Mouse (Mus musculus): ENCODE results near the gene Zyx. TPM values are rescaled to one million over a fixed set of nuclear protein-coding genes. Genes with fewer than 3 reads are reported as not detected.

Zyx gene
- polyA plus RNA-seq, 1 experiment from 2014 or later: 96.9 TPM

GRCm38 (mm10) chr6:42353180-42353579 lies 3.8 kb downstream of the Zyx start:
- 82% methylated on average over 8 of the region's 8 CpGs for WGBS
- Histone ChIP-seq H3K4me3 (no peak overlapping the region), H3K36me3 (replicated peaks) (peaks cover 72% of the 10 kb centered on the region), H3K9me3 (no peaks in the 10 kb centered on the region), H3K4me1 (peaks cover 43% of the 10 kb centered on the region), H3K27ac (replicated peaks) (no peak overlapping the region), H3K27me3 (replicated peaks; ENCODE audit: low read depth, poor library complexity, severe bottlenecking) (no peaks in the 10 kb centered on the region)
- DNase-seq (ENCODE audit: low spot score): no peak

GRCm38 (mm10) chr6:42354076-42355019 lies 4.9 kb downstream of the Zyx start:
- no peaks in the 10 kb centered on the region for H3K27me3 ChIP-seq (replicated peaks; ENCODE audit: low read depth, poor library complexity, severe bottlenecking)
- no peak for DNase-seq (ENCODE audit: low spot score)
- H3K36me3 ChIP-seq (replicated peaks): peaks cover 84% of the 10 kb centered on the region
- no peaks in the 10 kb centered on the region for H3K9me3 ChIP-seq
- peaks cover 34% of the 10 kb centered on the region for H3K4me1 ChIP-seq
- H3K27ac ChIP-seq (replicated peaks): no peak overlapping the region
- WGBS: 84% methylated on average over 11 of the region's 11 CpGs
- H3K4me3 ChIP-seq: no peak overlapping the region

DNA sequence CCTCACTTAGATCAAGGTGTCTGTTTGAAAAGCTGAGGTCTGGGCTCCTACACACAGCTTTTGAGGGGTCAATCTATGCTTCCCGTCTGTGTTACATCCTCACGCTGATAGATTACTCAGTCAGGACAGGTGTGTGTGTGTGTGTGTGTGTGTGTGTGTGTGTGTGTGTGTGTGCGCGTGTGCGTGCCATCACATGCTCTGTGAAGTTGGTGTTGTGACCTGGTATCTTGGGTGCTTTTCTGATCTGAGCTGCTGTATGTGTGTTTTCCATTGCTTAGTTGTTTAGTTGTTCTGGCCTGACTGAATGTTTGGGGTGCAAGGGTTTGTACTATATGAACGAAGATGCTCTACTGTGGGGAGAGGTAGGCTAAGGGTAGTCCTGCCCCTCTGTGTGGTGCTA lies 5.9 kb downstream of the Zyx start:
- no peak overlapping the region for H3K4me3 ChIP-seq
- H3K36me3 ChIP-seq (replicated peaks): peaks cover 94% of the 10 kb centered on the region
- peaks cover 32% of the 10 kb centered on the region for H3K4me1 ChIP-seq
- H3K27ac ChIP-seq (replicated peaks): no peak overlapping the region
- H3K27me3 ChIP-seq (replicated peaks; ENCODE audit: low read depth, poor library complexity, severe bottlenecking): no peaks in the 10 kb centered on the region
- DNase-seq (ENCODE audit: low spot score): no peak
- WGBS: 93% methylated on average over 6 of the region's 6 CpGs
- H3K9me3 ChIP-seq: no peaks in the 10 kb centered on the region

GRCm38 (mm10) chr6:42355794-42356600 lies 6.6 kb downstream of the Zyx start:
- WGBS: 94% methylated on average over 13 of the region's 13 CpGs
- H3K36me3 ChIP-seq (replicated peaks): peaks cover 100% of the 10 kb centered on the region

GRCm38 (mm10) chr6:42356913-42357312 lies 7.5 kb downstream of the Zyx start:
- no peak for DNase-seq (ENCODE audit: low spot score)
- Histone ChIP-seq H3K27me3 (replicated peaks; ENCODE audit: low read depth, poor library complexity, severe bottlenecking) (no peaks in the 10 kb centered on the region), H3K4me1 (peaks cover 18% of the 10 kb centered on the region), H3K27ac (replicated peaks) (no peak overlapping the region), H3K4me3 (no peak overlapping the region), H3K36me3 (replicated peaks) (peaks cover 98% of the 10 kb centered on the region), H3K9me3 (no peaks in the 10 kb centered on the region)
- WGBS: 95% methylated on average over 5 of the region's 5 CpGs

More at GRCm38 (mm10) chr6:42355794-42356600, 6.6 kb downstream of the Zyx start:
- DNase-seq (ENCODE audit: low spot score): no peak
- no peaks in the 10 kb centered on the region for H3K9me3 ChIP-seq
- no peak overlapping the region for H3K27ac ChIP-seq (replicated peaks)
- H3K27me3 ChIP-seq (replicated peaks; ENCODE audit: low read depth, poor library complexity, severe bottlenecking): no peaks in the 10 kb centered on the region
- no peak overlapping the region for H3K4me3 ChIP-seq
- peaks cover 27% of the 10 kb centered on the region for H3K4me1 ChIP-seq

DNA sequence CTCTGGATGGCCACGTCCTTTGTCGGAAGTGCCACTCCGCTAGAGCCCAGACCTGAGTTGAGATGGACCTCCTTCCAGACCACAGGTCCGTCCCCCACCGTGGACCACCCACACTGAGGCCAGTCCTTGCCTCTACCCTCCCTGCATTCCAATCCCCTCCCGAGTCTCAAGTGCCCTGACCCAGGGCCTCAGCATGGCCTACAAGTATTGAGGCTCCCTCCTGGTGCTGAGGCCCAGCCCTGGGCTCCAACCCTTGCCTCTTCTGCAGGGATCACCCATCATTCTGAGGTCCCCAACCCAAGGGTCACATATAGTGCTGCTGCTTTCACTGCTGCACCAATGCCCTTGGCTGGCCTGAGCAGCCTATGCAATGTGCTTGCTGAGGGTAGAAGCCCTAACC lies 8.5 kb downstream of the Zyx start:
- no peaks in the 10 kb centered on the region for H3K27me3 ChIP-seq (replicated peaks; ENCODE audit: low read depth, poor library complexity, severe bottlenecking)
- peaks cover 88% of the 10 kb centered on the region for H3K36me3 ChIP-seq (replicated peaks)
- WGBS: 69% methylated on average over 6 of the region's 6 CpGs
- H3K4me1 ChIP-seq: peaks cover 13% of the 10 kb centered on the region; the same call in 1 of the 2 replicates
- no peak for DNase-seq (ENCODE audit: low spot score)
- H3K9me3 ChIP-seq: no peaks in the 10 kb centered on the region
- H3K27ac ChIP-seq (replicated peaks): no peak overlapping the region
- H3K4me3 ChIP-seq: no peak overlapping the region

DNA sequence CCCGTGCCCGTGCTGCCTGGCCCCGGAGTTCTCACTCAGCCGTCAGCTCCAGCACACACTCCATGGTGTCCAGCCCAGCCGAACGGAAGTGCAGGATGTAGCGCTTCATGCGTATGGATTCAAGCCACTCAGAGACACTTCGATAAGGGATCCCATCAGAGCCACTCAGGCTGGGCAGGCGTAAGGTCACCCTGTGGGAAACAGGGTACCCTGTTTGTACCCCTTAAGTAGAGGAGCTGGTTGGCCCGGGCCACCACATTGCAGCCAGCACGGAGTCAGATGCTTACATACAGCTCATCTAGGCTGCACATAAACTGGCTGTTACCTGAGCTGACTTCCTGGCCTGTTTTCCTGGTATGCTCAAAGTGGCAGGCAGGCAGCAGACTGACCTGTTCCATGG lies 9.5 kb downstream of the Zyx start:
- no peaks in the 10 kb centered on the region for H3K9me3 ChIP-seq
- DNase-seq (ENCODE audit: low spot score): no peak
- H3K27me3 ChIP-seq (replicated peaks; ENCODE audit: low read depth, poor library complexity, severe bottlenecking): no peaks in the 10 kb centered on the region
- H3K36me3 ChIP-seq (replicated peaks): peaks cover 78% of the 10 kb centered on the region
- H3K4me3 ChIP-seq: no peak overlapping the region
- no peak overlapping the region for H3K27ac ChIP-seq (replicated peaks)
- 92% methylated on average over 12 of the region's 12 CpGs for WGBS
- peaks cover 5% of the 10 kb centered on the region; the same call in 1 of the 2 replicates for H3K4me1 ChIP-seq

DNA sequence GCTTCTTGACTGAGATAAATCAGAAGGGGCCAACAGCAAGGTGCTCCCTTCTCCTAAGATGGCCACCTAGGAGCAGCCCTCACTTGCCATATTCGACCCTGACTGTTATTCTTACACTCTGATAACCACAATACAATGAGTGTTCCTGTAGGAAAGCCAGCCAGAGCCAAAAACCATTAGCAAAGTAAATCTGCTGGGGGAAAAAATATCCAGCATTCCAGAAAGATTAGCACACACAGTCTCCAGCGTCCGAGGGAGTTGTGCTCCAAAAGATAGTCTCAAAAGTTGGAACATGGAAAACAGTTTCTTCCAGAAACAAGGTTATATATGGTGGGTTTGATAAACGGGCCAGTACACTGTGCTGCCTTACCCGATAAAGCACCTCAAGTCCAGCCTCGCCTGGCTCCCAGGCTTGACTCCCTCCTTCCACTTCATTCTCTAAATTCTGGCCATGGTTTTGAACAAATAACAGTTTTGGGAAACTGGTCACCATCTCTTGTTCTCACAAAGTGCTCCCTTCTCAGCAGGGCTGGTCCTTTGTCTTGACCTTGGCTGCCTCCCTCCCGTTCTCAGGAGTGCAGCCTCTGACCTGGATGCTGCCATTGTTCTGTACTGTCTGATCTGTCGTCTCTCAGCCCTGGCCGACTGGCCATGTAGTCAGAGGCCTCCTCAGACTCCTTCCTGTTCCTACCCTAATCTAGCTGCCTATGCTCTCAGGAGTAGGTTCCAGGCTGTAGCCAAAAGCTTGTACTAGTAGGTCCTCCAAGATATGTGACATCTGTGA lies 10.1 kb downstream of the Zyx start:
- peaks cover 72% of the 10 kb centered on the region for H3K36me3 ChIP-seq (replicated peaks)
- H3K4me1 ChIP-seq: no peaks in the 10 kb centered on the region
- no peak for DNase-seq (ENCODE audit: low spot score)
- no peaks in the 10 kb centered on the region for H3K27me3 ChIP-seq (replicated peaks; ENCODE audit: low read depth, poor library complexity, severe bottlenecking)
- no peak overlapping the region for H3K4me3 ChIP-seq
- H3K9me3 ChIP-seq: no peaks in the 10 kb centered on the region
- no peak overlapping the region for H3K27ac ChIP-seq (replicated peaks)
- 76% methylated on average over 9 of the region's 9 CpGs for WGBS

- Histone ChIP-seq H3K27ac (replicated peaks) (no peak overlapping the region), H3K4me1 (no peaks in the 10 kb centered on the region), H3K4me3 (no peak overlapping the region), H3K36me3 (replicated peaks) (peaks cover 64% of the 10 kb centered on the region), H3K9me3 (no peaks in the 10 kb centered on the region), H3K27me3 (replicated peaks; ENCODE audit: low read depth, poor library complexity, severe bottlenecking) (no peaks in the 10 kb centered on the region)
- no peak for DNase-seq (ENCODE audit: low spot score)
- 76% methylated on average over 6 of the region's 6 CpGs for WGBS
Observed at GRCm38 (mm10) chr6:42360231-42360840, 10.9 kb downstream of the Zyx start.

DNA sequence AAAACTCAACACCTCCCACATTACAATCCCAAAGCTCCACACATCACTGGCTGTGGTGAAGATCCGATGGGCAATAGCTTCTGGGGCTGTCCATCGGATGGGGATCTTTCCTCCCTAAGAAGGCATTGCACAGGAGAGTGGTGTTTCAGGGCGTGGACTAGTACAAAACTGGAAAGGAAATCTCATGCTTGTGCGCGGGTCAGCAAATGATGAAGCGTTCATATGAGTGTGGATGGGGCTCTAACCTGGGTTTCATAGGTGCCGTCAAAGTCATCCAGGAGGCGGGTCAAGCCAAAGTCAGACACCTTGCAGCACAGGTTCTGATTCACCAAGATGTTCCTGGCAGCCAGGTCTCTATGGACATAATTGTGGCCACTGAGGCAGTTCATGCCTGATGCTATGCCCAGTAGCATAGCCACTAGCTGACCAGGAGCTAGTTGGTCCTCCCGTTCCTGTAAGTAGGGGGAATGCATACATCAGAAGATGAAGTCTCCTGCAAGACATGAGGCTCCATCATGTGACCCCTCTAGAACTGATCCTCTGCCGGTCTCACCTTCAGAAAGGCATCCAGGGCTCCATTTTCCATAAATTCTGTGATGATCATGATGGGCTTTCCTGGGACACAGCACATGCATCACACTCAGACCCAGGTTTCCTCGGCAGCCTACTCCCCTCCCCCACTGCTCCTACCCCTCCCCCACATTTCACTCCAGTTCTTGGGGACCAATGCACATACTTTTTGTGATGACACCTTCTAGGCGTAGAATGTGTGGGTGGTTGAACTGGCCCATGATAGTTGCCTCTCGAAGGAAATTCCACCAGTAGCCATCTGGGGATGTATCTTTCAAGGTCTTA lies 11.8 kb downstream of the Zyx start:
- 93% methylated on average over 13 of the region's 13 CpGs for WGBS
- DNase-seq (ENCODE audit: low spot score): no peak
- Histone ChIP-seq H3K4me1 (no peaks in the 10 kb centered on the region), H3K9me3 (no peaks in the 10 kb centered on the region), H3K27ac (replicated peaks) (no peak overlapping the region), H3K4me3 (no peak overlapping the region), H3K27me3 (replicated peaks; ENCODE audit: low read depth, poor library complexity, severe bottlenecking) (no peaks in the 10 kb centered on the region), H3K36me3 (replicated peaks) (peaks cover 57% of the 10 kb centered on the region)

DNA sequence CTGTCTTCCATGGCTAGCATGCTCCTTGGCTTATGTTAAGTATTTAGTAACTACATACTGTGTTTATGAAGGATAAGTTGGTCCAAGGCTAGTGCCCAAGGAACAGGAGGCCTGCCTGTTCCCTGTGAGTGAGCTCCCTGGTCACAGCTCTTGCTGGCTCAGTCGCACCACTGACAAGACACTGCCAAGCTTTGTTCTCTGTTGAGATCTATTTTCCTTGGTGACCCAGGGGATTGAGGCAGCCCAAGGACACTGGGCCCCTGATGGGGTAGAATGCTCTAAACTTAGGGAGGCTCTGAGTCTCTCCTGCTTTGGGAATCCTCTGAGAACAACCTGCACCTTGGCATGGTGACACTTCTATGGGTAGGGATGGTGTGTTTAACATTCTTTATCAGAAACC lies 12.6 kb downstream of the Zyx start:
- Histone ChIP-seq H3K27me3 (replicated peaks; ENCODE audit: low read depth, poor library complexity, severe bottlenecking) (no peaks in the 10 kb centered on the region), H3K27ac (replicated peaks) (no peak overlapping the region), H3K4me3 (no peak overlapping the region), H3K4me1 (no peaks in the 10 kb centered on the region), H3K36me3 (replicated peaks) (peaks cover 48% of the 10 kb centered on the region), H3K9me3 (no peaks in the 10 kb centered on the region)
- 64% methylated on average over 1 of the region's 1 CpGs for WGBS
- DNase-seq (ENCODE audit: low spot score): no peak

All from embryonic facial prominence, embryonic 10.5 days (tissue).